Mouse (Mus musculus) liver, postnatal 0 days (tissue): ENCODE measurements around the gene Anks1.

ENCODE experiments used
- CTCF ChIP-seq: sonication (generic); IDR thresholded peaks from 2 replicates; pipeline ENCODE4 v1.5.1; 2016; ENCODE audit warnings: antibody characterized with exemption, low read depth
- EP300 ChIP-seq: IDR thresholded peaks from 2 replicates; pipeline ENCODE4 v1.6.1; 2016; ENCODE audit warnings: antibody characterized with exemption, low read depth, mild to moderate bottlenecking

- TF ChIP-seq EP300: no peak
- TF ChIP-seq CTCF: no peak
Observed at GRCm38 (mm10) chr17:28025541-28025961, 116.4 kb downstream of the Anks1 start.
